Mouse (Mus musculus): ENCODE data around the gene Wtap.
"Not testable (repeated sequence)": the region's sequence is repeated elsewhere in the genome, so short reads cannot be mapped to it uniquely, and the experiment has no call there.

DNA sequence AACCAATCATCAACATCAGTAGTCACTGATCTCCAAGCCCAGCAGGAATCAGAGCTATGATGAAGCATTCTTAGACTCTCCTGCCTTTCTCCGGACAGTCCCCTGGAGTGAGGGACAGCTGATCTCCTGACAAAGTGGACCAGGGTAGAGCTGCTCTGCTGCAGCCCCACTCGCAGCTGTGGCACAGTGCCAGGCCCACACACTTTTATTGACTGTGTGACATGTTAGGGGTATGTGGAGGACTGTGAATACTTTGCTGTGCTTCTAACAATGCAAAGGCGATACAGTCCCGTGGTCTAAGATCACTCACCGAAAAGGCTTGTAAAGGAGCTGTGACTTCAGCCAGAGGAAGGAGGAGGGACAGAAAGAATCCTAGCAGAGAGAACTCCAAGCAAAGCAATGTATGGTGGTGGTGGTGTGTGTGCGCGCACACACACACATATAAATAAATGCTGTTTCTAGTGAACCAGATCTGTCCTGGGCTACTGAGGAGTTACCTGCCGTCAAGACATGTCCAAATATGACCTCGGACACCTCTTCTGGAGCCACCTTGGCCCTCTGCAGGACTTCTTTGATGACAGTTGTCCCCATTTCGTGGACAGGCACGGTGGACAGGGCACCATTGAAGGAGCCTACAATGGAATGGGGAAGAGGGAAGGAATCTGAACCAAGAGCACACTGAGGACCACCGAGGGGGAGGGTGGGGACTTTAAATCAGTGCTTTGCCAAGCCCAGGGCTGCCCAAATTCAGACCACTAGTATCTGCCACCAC lies 54.4 kb downstream of the Wtap start:
- TF ChIP-seq POLR2A (IDR thresholded peaks at IDR 0.05; ENCODE audit: low read depth, low read length); CTCF (IDR thresholded peaks at IDR 0.05; ENCODE audit: borderline replicate concordance, insufficient read depth, low read length): not testable (repeated sequence)

Measured in embryonic fibroblast, embryonic 13.5 days (primary cell).